Mouse (Mus musculus): Measurements from ENCODE around the gene Rad54l2.

The Rad54l2 gene

GRCm38 (mm10) chr9:106675965-106676364, 113.0 kb downstream of the Rad54l2 start:
- peak in 1 of 2 experiments; percentile 63 for DNase-seq (ENCODE audit: low spot score in 2 of 2)

- peak; percentile 72 to 76 for DNase-seq (ENCODE audit: low spot score in 2 of 2)
These were observed 113.5 kb downstream of the Rad54l2 start for GRCm38 (mm10) chr9:106675480-106675879.

GRCm38 (mm10) chr9:106673860-106674259, 115.1 kb downstream of the Rad54l2 start:
- DNase-seq (ENCODE audit: low spot score in 2 of 2): no peak

GRCm38 (mm10) chr9:106664856-106665255, 124.1 kb downstream of the Rad54l2 start:
- no peak for DNase-seq (ENCODE audit: low spot score in 2 of 2)

GRCm38 (mm10) chr9:106664433-106664832, 124.6 kb downstream of the Rad54l2 start:
- peak; percentile 81 to 89 for DNase-seq (ENCODE audit: low spot score in 2 of 2)

- no peak for DNase-seq (ENCODE audit: low spot score in 2 of 2)
These were observed 125.8 kb downstream of the Rad54l2 start for GRCm38 (mm10) chr9:106663200-106663599.

GRCm38 (mm10) chr9:106659935-106660334, 129.1 kb downstream of the Rad54l2 start:
- no peak for DNase-seq (ENCODE audit: low spot score in 2 of 2)

GRCm38 (mm10) chr9:106659441-106659840, 129.6 kb downstream of the Rad54l2 start:
- no peak for DNase-seq (ENCODE audit: low spot score in 2 of 2)

- no peak for DNase-seq (ENCODE audit: low spot score in 2 of 2)
These were observed 131.4 kb downstream of the Rad54l2 start for GRCm38 (mm10) chr9:106657592-106657991.

- no peak for DNase-seq (ENCODE audit: low spot score in 2 of 2)
These were observed 132.2 kb downstream of the Rad54l2 start for GRCm38 (mm10) chr9:106656820-106657219.

GRCm38 (mm10) chr9:106655884-106656720, 132.9 kb downstream of the Rad54l2 start, which contains the start of gene Grm2:
Gene Grm2, minus strand, starts transcription at chr9:106656082.
- no peak for DNase-seq (ENCODE audit: low spot score in 2 of 2)

- no peak for DNase-seq (ENCODE audit: low spot score in 2 of 2)
These were observed 136.3 kb downstream of the Rad54l2 start for GRCm38 (mm10) chr9:106652720-106653119.

- DNase-seq (ENCODE audit: low spot score in 2 of 2): no peak
These were observed 141.8 kb downstream of the Rad54l2 start for GRCm38 (mm10) chr9:106647226-106647625.

GRCm38 (mm10) chr9:106645684-106646271, 143.2 kb downstream of the Rad54l2 start:
- DNase-seq (ENCODE audit: low spot score in 2 of 2): no peak

GRCm38 (mm10) chr9:106643787-106644186, 145.2 kb downstream of the Rad54l2 start:
- DNase-seq (ENCODE audit: low spot score in 2 of 2): no peak

GRCm38 (mm10) chr9:106643128-106643527, 145.9 kb downstream of the Rad54l2 start:
- peak; percentile 59 to 62 for DNase-seq (ENCODE audit: low spot score in 2 of 2)

GRCm38 (mm10) chr9:106641346-106641745, 147.6 kb downstream of the Rad54l2 start:
- no peak for DNase-seq (ENCODE audit: low spot score in 2 of 2)

GRCm38 (mm10) chr9:106638154-106638553, 150.8 kb downstream of the Rad54l2 start:
- no peak for DNase-seq (ENCODE audit: low spot score in 2 of 2)

All from right cerebral cortex, postnatal 36 days (tissue).